Mouse (Mus musculus): ENCODE data around the gene Ppp1r13b. TPM values are rescaled to one million over a fixed set of nuclear protein-coding genes. Genes with fewer than 3 reads are reported as not detected.

Ppp1r13b gene
- polyA plus RNA-seq, 1 experiment from 2014 or later = 21.7 TPM

- no peak overlapping the region for H3K4me2 ChIP-seq (replicated peaks)
- no peaks in the 10 kb centered on the region for H3K27me3 ChIP-seq (replicated peaks)
- peaks cover 31% of the 10 kb centered on the region for H3K36me3 ChIP-seq
- peaks cover 2% of the 10 kb centered on the region; the same call in 1 of the 2 replicates for H3K4me1 ChIP-seq (replicated peaks)
- no peak overlapping the region for H3K9ac ChIP-seq
- WGBS = 87% methylated on average over 28 of the region's 28 CpGs
- no peaks in the 10 kb centered on the region for H3K9me3 ChIP-seq
- ATAC-seq = no peak
- no peak overlapping the region for H3K27ac ChIP-seq
- no peak overlapping the region for H3K4me3 ChIP-seq (replicated peaks)
Observed at GRCm38 (mm10) chr12:111795180-111795895, 112.6 kb downstream of the Ppp1r13b start.

- Histone ChIP-seq H3K9ac (no peak overlapping the region), H3K27me3 (replicated peaks) (no peaks in the 10 kb centered on the region), H3K4me2 (replicated peaks) (no peak overlapping the region), H3K4me3 (replicated peaks) (no peak overlapping the region), H3K36me3 (peaks cover 33% of the 10 kb centered on the region), H3K27ac (peak overlapping the region; percentile 61; the same call in 1 of the 2 replicates), H3K4me1 (replicated peaks) (no peaks in the 10 kb centered on the region; the same call in 1 of the 2 replicates), H3K9me3 (no peaks in the 10 kb centered on the region)
- WGBS = 86% methylated on average over 18 of the region's 18 CpGs
- ATAC-seq = peak; percentile 80
Observed at GRCm38 (mm10) chr12:111794526-111795179, 113.3 kb downstream of the Ppp1r13b start.

GRCm38 (mm10) chr12:111794102-111794501 lies 113.8 kb downstream of the Ppp1r13b start:
- Histone ChIP-seq H3K27me3 (replicated peaks) (no peaks in the 10 kb centered on the region), H3K4me2 (replicated peaks) (0 out of 2 replicates have a peak overlapping the region, but pooled peaks have one; percentile 17), H3K4me1 (replicated peaks) (no peaks in the 10 kb centered on the region; the same call in 1 of the 2 replicates), H3K36me3 (peaks cover 35% of the 10 kb centered on the region), H3K27ac (peak overlapping the region; percentile 61; the same call in 1 of the 2 replicates), H3K4me3 (replicated peaks) (no peak overlapping the region), H3K9ac (no peak overlapping the region), H3K9me3 (no peaks in the 10 kb centered on the region)
- ATAC-seq = peak; percentile 78
- 62% methylated on average over 22 of the region's 22 CpGs for WGBS

- Histone ChIP-seq H3K9ac (no peak overlapping the region; the same call in 1 of the 2 replicates), H3K27ac (no peak overlapping the region), H3K9me3 (no peaks in the 10 kb centered on the region), H3K4me2 (replicated peaks) (no peak overlapping the region), H3K4me1 (replicated peaks) (no peaks in the 10 kb centered on the region; the same call in 1 of the 2 replicates), H3K36me3 (peaks cover 38% of the 10 kb centered on the region), H3K4me3 (replicated peaks) (no peak overlapping the region), H3K27me3 (replicated peaks) (no peaks in the 10 kb centered on the region)
- WGBS = 91% methylated on average over 13 of the region's 13 CpGs
- no peak for ATAC-seq
Observed at GRCm38 (mm10) chr12:111791474-111792104, 116.3 kb downstream of the Ppp1r13b start.

- Histone ChIP-seq H3K9me3 (no peaks in the 10 kb centered on the region), H3K4me3 (replicated peaks) (no peak overlapping the region), H3K4me1 (replicated peaks) (no peaks in the 10 kb centered on the region; the same call in 1 of the 2 replicates), H3K27me3 (replicated peaks) (no peaks in the 10 kb centered on the region), H3K9ac (no peak overlapping the region), H3K4me2 (replicated peaks) (no peak overlapping the region), H3K36me3 (peaks cover 44% of the 10 kb centered on the region), H3K27ac (peak overlapping the region; percentile 62)
- WGBS = 82% methylated on average over 7 of the region's 7 CpGs
- no peak for ATAC-seq
Observed at GRCm38 (mm10) chr12:111790631-111791030, 117.3 kb downstream of the Ppp1r13b start.

GRCm38 (mm10) chr12:111790090-111790489 lies 117.8 kb downstream of the Ppp1r13b start:
- peak overlapping the region; percentile 62 for H3K27ac ChIP-seq
- no peaks in the 10 kb centered on the region; the same call in 1 of the 2 replicates for H3K4me1 ChIP-seq (replicated peaks)
- no peak overlapping the region for H3K4me3 ChIP-seq (replicated peaks)
- 65% methylated on average over 5 of the region's 5 CpGs for WGBS
- no peaks in the 10 kb centered on the region for H3K27me3 ChIP-seq (replicated peaks)
- H3K9me3 ChIP-seq = no peaks in the 10 kb centered on the region
- peak; percentile 71 for ATAC-seq
- peaks cover 44% of the 10 kb centered on the region for H3K36me3 ChIP-seq
- H3K9ac ChIP-seq = no peak overlapping the region
- H3K4me2 ChIP-seq (replicated peaks) = no peak overlapping the region

GRCm38 (mm10) chr12:111787015-111787414 lies 120.9 kb downstream of the Ppp1r13b start:
- Histone ChIP-seq H3K4me2 (replicated peaks) (no peak overlapping the region), H3K27ac (no peak overlapping the region), H3K36me3 (peaks cover 56% of the 10 kb centered on the region), H3K27me3 (replicated peaks) (no peaks in the 10 kb centered on the region), H3K9me3 (no peaks in the 10 kb centered on the region), H3K9ac (no peak overlapping the region), H3K4me1 (replicated peaks) (no peaks in the 10 kb centered on the region; the same call in 1 of the 2 replicates), H3K4me3 (replicated peaks) (no peak overlapping the region)
- no peak for ATAC-seq
- WGBS = 86% methylated on average over 6 of the region's 6 CpGs

GRCm38 (mm10) chr12:111785174-111785573 lies 122.7 kb downstream of the Ppp1r13b start:
- WGBS = 54% methylated on average over 15 of the region's 15 CpGs
- H3K27ac ChIP-seq = no peak overlapping the region
- no peaks in the 10 kb centered on the region for H3K27me3 ChIP-seq (replicated peaks)
- H3K4me2 ChIP-seq (replicated peaks) = no peak overlapping the region
- peaks cover 60% of the 10 kb centered on the region for H3K36me3 ChIP-seq
- H3K4me1 ChIP-seq (replicated peaks) = no peaks in the 10 kb centered on the region
- H3K9ac ChIP-seq = no peak overlapping the region
- H3K9me3 ChIP-seq = no peaks in the 10 kb centered on the region
- ATAC-seq = peak; percentile 73
- H3K4me3 ChIP-seq (replicated peaks) = no peak overlapping the region

GRCm38 (mm10) chr12:111779544-111779943 lies 128.4 kb downstream of the Ppp1r13b start:
- no peak overlapping the region for H3K4me2 ChIP-seq (replicated peaks)
- peaks cover 76% of the 10 kb centered on the region for H3K36me3 ChIP-seq
- H3K9me3 ChIP-seq = no peaks in the 10 kb centered on the region
- no peak overlapping the region for H3K4me3 ChIP-seq (replicated peaks)
- 95% methylated on average over 1 of the region's 1 CpGs for WGBS
- H3K27ac ChIP-seq = no peak overlapping the region
- ATAC-seq = no peak
- H3K4me1 ChIP-seq (replicated peaks) = 0 out of 2 replicates have a peak, but pooled peaks cover 3% of the 10 kb centered on the region
- H3K27me3 ChIP-seq (replicated peaks) = no peaks in the 10 kb centered on the region
- no peak overlapping the region for H3K9ac ChIP-seq

Other genes with a start within 250 kb of the Ppp1r13b start
- gene Ckb, start 235.8 kb downstream of the Ppp1r13b start, polyA plus RNA-seq (2015; fragmentation: Nextera tagmentation; extraction: Ambion mirVana) = 765 and 774 TPM in 2 replicates
- gene Trmt61a, start 230.0 kb downstream of the Ppp1r13b start, polyA plus RNA-seq (2015; fragmentation: Nextera tagmentation; extraction: Ambion mirVana) = 12.6 and 16.4 TPM in 2 replicates
- gene Bag5, start 194.9 kb downstream of the Ppp1r13b start, polyA plus RNA-seq (2015; fragmentation: Nextera tagmentation; extraction: Ambion mirVana) = 46.7 and 48.7 TPM in 2 replicates
- 50.1 and 51.8 TPM in 2 replicates for gene Apopt1, start 194.8 kb downstream of the Ppp1r13b start, polyA plus RNA-seq (2015; fragmentation: Nextera tagmentation; extraction: Ambion mirVana)
- 91.1 and 92.1 TPM in 2 replicates for gene Klc1, start 149.3 kb downstream of the Ppp1r13b start, polyA plus RNA-seq (2015; fragmentation: Nextera tagmentation; extraction: Ambion mirVana)
- 8.9 and 9.9 TPM in 2 replicates for gene Xrcc3, start 94.2 kb downstream of the Ppp1r13b start, polyA plus RNA-seq (2015; fragmentation: Nextera tagmentation; extraction: Ambion mirVana)
- gene Zfyve21, start 93.9 kb downstream of the Ppp1r13b start, polyA plus RNA-seq (2015; fragmentation: Nextera tagmentation; extraction: Ambion mirVana) = 183 and 191 TPM in 2 replicates
- gene Atp5mpl, start 58.9 kb upstream of the Ppp1r13b start, polyA plus RNA-seq (2015; fragmentation: Nextera tagmentation; extraction: Ambion mirVana) = 924 and 941 TPM in 2 replicates
- gene Tdrd9, start 63.4 kb upstream of the Ppp1r13b start, polyA plus RNA-seq (2015; fragmentation: Nextera tagmentation; extraction: Ambion mirVana) = 0.46 TPM in 1 of 2 replicates, not detected in the other
- gene Rd3l, start 73.2 kb upstream of the Ppp1r13b start, polyA plus RNA-seq (2015; fragmentation: Nextera tagmentation; extraction: Ambion mirVana) = not detected in 2 replicates
- 26.8 and 31.8 TPM in 2 replicates for gene Aspg, start 198.6 kb upstream of the Ppp1r13b start, polyA plus RNA-seq (2015; fragmentation: Nextera tagmentation; extraction: Ambion mirVana)
- 2.9 and 3.0 TPM in 2 replicates for gene Kif26a, start 238.1 kb upstream of the Ppp1r13b start, polyA plus RNA-seq (2015; fragmentation: Nextera tagmentation; extraction: Ambion mirVana)

Data from intestine, embryonic 15.5 days (tissue).